Mouse (Mus musculus) liver, adult 2 months (tissue): ENCODE data around the gene Lmnb2. TPM values are rescaled to one million over a fixed set of nuclear protein-coding genes. Genes with fewer than 3 reads are reported as not detected.

Experiments used
- DNase-seq: peaks from one replicate; pipeline ENCODE4 v3.0.0-alpha.2; 2011; ENCODE audit warnings: low read depth, low spot score; ENCODE audit errors: extremely low read depth
- H3K27ac ChIP-seq: fragments of 200-500 bp; replicated peaks from 2 replicates; pipeline ENCODE4 v1.5.1; 2012; ENCODE audit warnings: low read depth, mild to moderate bottlenecking, control low read depth, inconsistent platforms, low read length; ENCODE audit not compliant: insufficient read depth
- H3K27me3 ChIP-seq: fragments of 200-500 bp; 2 replicates; pipeline ENCODE4 v1.6.1; 2012; ENCODE audit warnings: mild to moderate bottlenecking, moderate library complexity, low read length, inconsistent platforms; ENCODE audit not compliant: control insufficient read depth, insufficient read depth
- H3K36me3 ChIP-seq: fragments of 200-500 bp; 2 replicates; pipeline ENCODE4 v1.6.1; 2012; ENCODE audit warnings: low read length, inconsistent platforms; ENCODE audit not compliant: control insufficient read depth, insufficient read depth
- H3K4me1 ChIP-seq: fragments of 200-500 bp; 2 replicates; pipeline ENCODE4 v1.6.1; 2011; ENCODE audit warnings: low read length; ENCODE audit not compliant: control insufficient read depth, insufficient read depth
- H3K4me3 ChIP-seq: fragments of 200-500 bp; 2 replicates; pipeline ENCODE4 v1.5.1; 2011; ENCODE audit warnings: low read depth, mild to moderate bottlenecking, control low read depth, low read length, moderate library complexity; ENCODE audit not compliant: insufficient read depth
- H3K79me2 ChIP-seq: fragments of 200-500 bp; 2 replicates; pipeline ENCODE4 v1.6.1; 2012; ENCODE audit warnings: inconsistent platforms, mild to moderate bottlenecking, low read length, moderate library complexity; ENCODE audit not compliant: control insufficient read depth, insufficient read depth
- H3K9ac ChIP-seq: fragments of 200-500 bp; 2 replicates; pipeline ENCODE4 v1.6.1; 2012; ENCODE audit warnings: low read depth, mild to moderate bottlenecking, control low read depth, inconsistent platforms, low read length
- CTCF ChIP-seq: fragments of 200-500 bp; IDR thresholded peaks from 2 replicates; pipeline ENCODE4 v1.5.1; 2011; ENCODE audit warnings: low read depth, low read length, control low read depth
- POLR2A ChIP-seq: fragments of 200-500 bp; IDR thresholded peaks from 2 replicates; pipeline ENCODE4 v1.6.1; 2011; ENCODE audit warnings: low read length, control low read depth; ENCODE audit not compliant: insufficient read depth; ENCODE audit errors: extremely low read depth
- WGBS: fragments of 180-500 bp; shearing (Covaris S2); methylation state at CpG from one replicate; pipeline ENCODE4 v1.1.7; 2018; 5-methylcytosine and 5-hydroxymethylcytosine counted together
- polyA plus RNA-seq: library from polyadenylated mRNA; depleted of rRNA; stranded (reverse); fragments of >200 nt; gene quantifications from 2 replicates; pipeline ENCODE4 v1.2.3, GENCODE M21; 2012
- total RNA-seq: library from RNA; depleted of rRNA; stranded (reverse); fragments of >200 nt; gene quantifications from 2 replicates; pipeline ENCODE4 v1.2.3, GENCODE M21; 2014

The Lmnb2 gene
- total and polyA plus RNA-seq, 2 experiments: 3.3 to 6.6 TPM

DNA sequence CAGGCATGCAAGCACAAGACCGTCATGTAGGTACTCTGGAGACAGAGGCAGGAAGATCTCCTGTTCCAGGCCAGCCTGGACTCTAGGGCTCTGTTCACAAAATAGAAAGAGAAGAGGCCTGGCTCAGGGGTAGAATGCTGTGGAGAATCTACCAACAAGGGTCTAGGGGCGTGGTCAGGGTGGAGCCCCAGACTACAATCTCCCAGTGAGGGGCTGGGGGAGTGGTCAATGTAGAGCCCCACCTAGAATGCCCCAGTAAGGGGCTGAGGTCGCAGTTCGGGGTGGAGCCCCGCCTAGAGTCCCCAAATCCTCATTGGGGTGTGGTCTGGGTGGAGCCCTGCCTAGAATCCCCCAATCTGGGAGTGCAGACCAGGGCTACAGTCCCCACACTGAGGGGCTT lies 32.3 kb upstream of the Lmnb2 start:
- H3K36me3 ChIP-seq: no peaks in the 10 kb centered on the region
- no peak overlapping the region for H3K4me3 ChIP-seq
- TF ChIP-seq POLR2A: no peak
- no peak for TF ChIP-seq CTCF
- H3K27me3 ChIP-seq: no peaks in the 10 kb centered on the region
- H3K9ac ChIP-seq: no peak overlapping the region
- H3K4me1 ChIP-seq: no peaks in the 10 kb centered on the region
- no peak for DNase-seq
- no peak overlapping the region for H3K27ac ChIP-seq
- 50% methylated on average over 5 of the region's 5 CpGs for WGBS
- H3K79me2 ChIP-seq: no peaks in the 10 kb centered on the region

DNA sequence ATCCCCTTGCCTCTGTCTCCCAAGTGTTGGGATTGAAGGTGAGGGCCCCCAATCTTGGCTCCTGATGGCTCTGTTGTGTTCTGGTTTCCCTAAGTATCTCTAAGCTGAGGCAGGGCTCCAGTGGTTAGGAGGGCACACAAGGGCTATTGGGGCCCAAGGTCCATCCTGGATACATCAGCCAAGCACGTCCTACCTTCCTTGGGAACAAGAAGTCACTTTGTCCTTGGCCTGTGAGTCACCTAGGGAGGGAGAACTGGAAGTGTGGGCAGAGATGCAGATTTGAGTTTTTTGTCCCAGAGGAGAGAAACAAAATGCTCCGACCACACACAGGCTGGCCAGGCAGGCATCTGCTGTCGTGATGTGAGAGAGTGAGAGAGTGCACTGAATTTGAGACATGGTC lies 31.0 kb upstream of the Lmnb2 start:
- Histone ChIP-seq H3K27me3 (no peaks in the 10 kb centered on the region), H3K4me1 (no peaks in the 10 kb centered on the region), H3K79me2 (no peaks in the 10 kb centered on the region), H3K9ac (no peak overlapping the region), H3K27ac (no peak overlapping the region), H3K36me3 (no peaks in the 10 kb centered on the region), H3K4me3 (no peak overlapping the region)
- no peak for DNase-seq
- TF ChIP-seq POLR2A (no peak), CTCF (no peak)
- WGBS: 86% methylated on average over 3 of the region's 3 CpGs

DNA sequence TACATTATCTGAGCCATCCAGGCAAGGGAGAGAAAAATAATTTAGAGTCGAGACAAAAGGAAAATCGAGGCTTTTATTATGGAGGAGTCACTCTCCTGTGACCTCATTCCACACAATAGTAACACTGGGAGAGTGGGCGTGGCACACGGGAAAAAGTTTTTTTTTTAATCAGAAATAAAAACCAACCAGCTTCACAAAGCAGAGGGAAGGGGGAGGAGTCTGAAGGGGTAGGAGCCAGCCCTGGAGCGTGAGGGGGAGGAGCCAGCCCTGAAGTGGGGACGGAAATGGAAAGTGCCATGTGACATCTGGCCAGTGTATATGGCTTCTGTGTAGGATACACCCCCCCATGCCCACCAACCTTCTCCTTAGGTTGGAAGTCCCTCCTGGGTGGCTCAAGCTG lies 30.5 kb upstream of the Lmnb2 start:
- Histone ChIP-seq H3K9ac (no peak overlapping the region), H3K36me3 (no peaks in the 10 kb centered on the region), H3K27me3 (no peaks in the 10 kb centered on the region), H3K4me3 (no peak overlapping the region), H3K27ac (no peak overlapping the region), H3K4me1 (no peaks in the 10 kb centered on the region), H3K79me2 (no peaks in the 10 kb centered on the region)
- 38% methylated on average over 6 of the region's 6 CpGs for WGBS
- no peak for DNase-seq
- TF ChIP-seq POLR2A: no peak
- no peak for TF ChIP-seq CTCF

DNA sequence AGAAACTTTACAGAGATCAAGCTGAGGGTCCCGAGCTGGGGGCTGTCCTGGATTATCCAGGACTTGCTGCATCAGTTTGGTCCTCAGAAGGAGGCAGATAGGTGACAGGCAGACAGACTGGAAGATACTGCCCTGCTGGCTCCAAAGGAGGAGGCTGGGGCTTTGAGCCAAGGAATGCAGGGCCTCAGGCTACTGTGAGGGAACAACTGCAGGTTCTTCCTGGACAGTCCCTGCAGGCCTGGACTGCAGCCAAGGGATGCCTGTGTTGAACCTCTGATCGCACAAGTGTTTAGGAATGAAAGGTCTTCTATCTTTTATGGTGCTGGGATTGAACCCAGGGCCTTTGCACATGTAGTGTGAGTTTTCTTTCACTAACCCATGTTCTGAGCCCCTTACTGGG lies 29.8 kb upstream of the Lmnb2 start:
- no peak overlapping the region for H3K4me3 ChIP-seq
- H3K9ac ChIP-seq: no peak overlapping the region
- H3K36me3 ChIP-seq: no peaks in the 10 kb centered on the region
- 41% methylated on average over 2 of the region's 2 CpGs for WGBS
- H3K79me2 ChIP-seq: no peaks in the 10 kb centered on the region
- H3K27ac ChIP-seq: no peak overlapping the region
- no peak for TF ChIP-seq CTCF
- no peak for TF ChIP-seq POLR2A
- no peaks in the 10 kb centered on the region for H3K27me3 ChIP-seq
- H3K4me1 ChIP-seq: no peaks in the 10 kb centered on the region
- no peak for DNase-seq

DNA sequence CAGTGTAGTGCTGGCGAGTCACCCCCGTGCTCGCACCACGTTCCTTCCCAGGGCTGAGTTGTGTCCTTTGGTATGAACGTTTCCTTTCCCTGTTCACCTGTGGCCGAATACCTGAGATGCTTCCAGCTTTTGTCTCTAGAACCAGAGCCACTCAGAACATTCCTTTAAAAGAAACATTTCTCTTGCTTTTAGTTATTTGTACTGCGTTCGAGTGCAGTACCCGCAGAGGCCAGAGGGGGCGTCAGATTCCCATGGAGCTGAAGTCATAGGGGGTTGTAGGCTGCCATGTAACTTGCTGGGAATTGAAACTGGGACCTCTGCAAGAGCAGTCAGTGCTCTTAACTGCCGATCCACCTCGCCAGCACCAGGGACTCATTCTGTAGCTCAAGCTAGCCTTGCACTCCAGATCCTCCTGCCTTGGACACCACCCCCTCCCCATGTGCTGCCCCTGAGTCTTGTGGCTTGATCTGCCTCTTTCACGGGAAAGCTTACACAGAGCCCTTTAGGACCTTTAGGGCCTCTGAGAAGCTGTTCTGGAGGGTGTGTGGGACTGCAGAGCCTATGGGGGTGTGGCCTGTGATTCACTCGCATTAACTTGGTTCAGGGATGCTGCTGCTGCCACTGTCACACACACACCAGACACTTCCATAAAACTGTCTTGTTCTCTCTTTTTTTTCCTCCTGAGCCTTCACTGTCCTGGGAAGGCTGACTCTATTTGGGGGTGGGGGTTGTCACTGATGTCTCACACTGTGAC lies 28.8 kb upstream of the Lmnb2 start:
- DNase-seq: no peak
- no peaks in the 10 kb centered on the region for H3K27me3 ChIP-seq
- H3K9ac ChIP-seq: no peak overlapping the region
- no peaks in the 10 kb centered on the region for H3K79me2 ChIP-seq
- no peaks in the 10 kb centered on the region for H3K4me1 ChIP-seq
- no peak overlapping the region for H3K4me3 ChIP-seq
- no peak overlapping the region for H3K27ac ChIP-seq
- H3K36me3 ChIP-seq: no peaks in the 10 kb centered on the region
- TF ChIP-seq POLR2A: no peak
- peak; percentile 56; the same call in 1 of the 2 replicates for TF ChIP-seq CTCF
- WGBS: 76% methylated on average over 14 of the region's 14 CpGs

DNA sequence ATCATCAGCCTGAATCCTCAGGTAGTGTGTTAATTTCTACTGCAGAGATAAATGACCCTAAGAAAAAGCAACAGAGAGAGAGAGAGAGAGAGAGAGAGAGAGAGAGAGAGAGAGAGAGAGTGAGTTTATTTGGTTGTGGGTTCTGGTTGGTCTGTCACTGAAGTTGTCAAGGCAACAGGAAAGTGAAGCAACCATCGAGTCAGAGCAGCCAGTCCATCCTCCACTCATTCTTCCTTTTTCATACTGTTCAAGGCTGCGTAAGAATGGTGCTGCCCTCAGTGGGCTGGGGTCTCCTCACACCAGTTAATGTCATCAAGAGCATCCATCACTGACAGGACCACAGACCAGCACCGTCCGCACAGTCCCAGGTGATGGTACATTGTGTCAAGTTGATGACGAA lies 26.2 kb upstream of the Lmnb2 start:
- Histone ChIP-seq H3K27me3 (no peaks in the 10 kb centered on the region), H3K4me3 (no peak overlapping the region), H3K9ac (no peak overlapping the region), H3K36me3 (no peaks in the 10 kb centered on the region), H3K27ac (no peak overlapping the region), H3K79me2 (no peaks in the 10 kb centered on the region), H3K4me1 (peaks cover 11% of the 10 kb centered on the region)
- 85% methylated on average over 5 of the region's 5 CpGs for WGBS
- no peak for DNase-seq
- TF ChIP-seq CTCF (no peak), POLR2A (no peak)
